ENCODE assay signal across 21 mouse cellular contexts in the genomic region with DNA sequence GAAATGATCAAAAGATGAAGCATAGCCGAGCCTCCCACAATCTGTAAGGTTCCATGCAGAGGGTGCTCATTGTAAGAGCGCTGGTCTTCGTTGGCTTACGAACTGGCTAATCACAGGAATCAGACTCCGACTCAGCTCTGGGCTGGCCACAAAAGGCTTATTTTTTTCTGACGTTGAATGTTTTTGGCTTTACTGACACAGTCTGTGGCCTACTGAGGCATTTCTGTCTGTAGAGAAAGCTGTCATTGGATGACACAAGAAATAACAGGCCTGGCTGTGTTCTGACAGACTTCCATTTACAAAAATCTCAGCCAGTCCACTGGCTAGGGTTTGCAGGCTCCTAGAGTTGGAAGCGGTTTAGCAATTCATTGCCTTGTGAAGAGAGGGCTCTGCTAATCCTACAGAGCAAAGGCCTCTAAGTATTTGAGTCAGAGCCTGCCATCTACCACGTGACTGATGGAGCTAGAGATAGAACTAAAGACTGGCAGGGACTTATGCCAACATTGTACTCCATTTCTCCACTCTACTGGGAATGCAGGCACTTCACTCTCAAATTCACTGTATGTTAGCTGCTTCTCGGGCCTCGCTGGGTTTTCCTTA. TPM values are rescaled to one million over a fixed set of nuclear protein-coding genes. Genes with fewer than 3 reads are reported as not detected.
DNase-seq lines count a peak whose midpoint lies in the region; TF ChIP-seq lines count a peak whose summit lies in the region.
"Had no signal": no experiment of that assay in that cellular context is flagged by ENCODE, and none has a peak within 500 bp of the region (broad histone marks: within the 10 kb centered on the region; RNA-seq: fewer than 3 reads in every experiment).

No protein-coding gene starts in this region.

- no peaks in the 10 kb centered on the region for H3K79me3 ChIP-seq in C2C12 (ENCODE audit: low read depth)

- no peaks in the 10 kb centered on the region for H3K79me2 ChIP-seq in C2C12 (ENCODE audit: control insufficient read depth, insufficient read depth)

- TF ChIP-seq CTCF in C2C12 (IDR thresholded peaks at IDR 0.05; ENCODE audit: control insufficient read depth, insufficient read depth, insufficient read length): no peak
- no peak for TF ChIP-seq CTCF in gastrocnemius, adult 2 months (IDR thresholded peaks at IDR 0.05)

- no peak overlapping the region for H3ac ChIP-seq in C2C12 (ENCODE audit: control insufficient read depth, insufficient read length, low read depth)

- H3K36me3 ChIP-seq in C2C12 (ENCODE audit: control insufficient read depth, insufficient read depth): no peaks in the 10 kb centered on the region
- H3K36me3 ChIP-seq: forebrain, embryonic 10.5 days; G1E; hindbrain, embryonic 12.5 days had no signal

- peak; percentile 31 for DNase-seq in layer of hippocampus, adult 9-11 months
- no peak for DNase-seq in layer of hippocampus, adult 8-10 months (ENCODE audit: low spot score in 2 of 2)
- peak; percentile 22 for DNase-seq in Muller cell, postnatal 12 days (ENCODE audit: inconsistent ontology term)
- DNase-seq in fibroblast of lung, adult 2 months (ENCODE audit: low read depth): peak; percentile 46
- no peak for DNase-seq in gastrocnemius, adult 2 months
- DNase-seq in right cerebral cortex, postnatal 4 days: no peak
- DNase-seq: adrenal gland, adult 8-10 months; cerebellum, adult 11 months; cerebellum, postnatal 14 days; embryo, embryonic 11 days; gastrocnemius, postnatal 25 days; heart, postnatal 14 days; kidney, adult 18-20 months; kidney, postnatal 10 days; lung, adult 2 months; thymus, postnatal 36 days had no signal

- H3K27ac ChIP-seq in gastrocnemius, adult 2 months: no peak overlapping the region
- H3K27ac ChIP-seq: forebrain, embryonic 10.5 days; hindbrain, embryonic 12.5 days; macrophage had no signal

- intact Hi-C loops in gastrocnemius, adult 2 months (cut with DNase I): no loop called here

- no peak overlapping the region for H3K4me3 ChIP-seq in C2C12 (ENCODE audit: insufficient read depth, poor library complexity, severe bottlenecking)
- no peak overlapping the region for H3K4me3 ChIP-seq in gastrocnemius, adult 2 months
- H3K4me3 ChIP-seq: forebrain, embryonic 10.5 days; hindbrain, embryonic 12.5 days had no signal

- no peaks in the 10 kb centered on the region for H3K27me3 ChIP-seq in C2C12 (ENCODE audit: control insufficient read depth, insufficient read depth, insufficient read length)
- H3K27me3 ChIP-seq: hindbrain, embryonic 12.5 days had no signal

TF ChIP-seq in C2C12, 6 proteins besides CTCF, POLR2A, EP300 and RAD21:
- TF ChIP-seq USF1 (IDR thresholded peaks at IDR 0.05; ENCODE audit: low read depth): peak; percentile 60
- TF ChIP-seq MYOD1 (IDR thresholded peaks at IDR 0.05; ENCODE audit: control insufficient read depth, insufficient read length, low read depth): no peak
- no peak for TF ChIP-seq FOSL1 (IDR thresholded peaks at IDR 0.05; ENCODE audit: insufficient read depth, low read length, poor library complexity, severe bottlenecking)

RNA-seq across cellular contexts. Expression of gene Sgk1, which starts 48.9 kb away (rescaled TPM):
- total RNA-seq in layer of hippocampus, adult 8-10 months (2022): 100 to 1,000 TPM in 3 of 4 experiments, 10 to 100 TPM in 1; 75.5 to 160 (median 130) TPM
- 35.1 TPM for polyA plus RNA-seq in C2C12 (2012; fragmentation: generic; extraction: Trizol)
- 100 to 1,000 TPM; 208 to 210 TPM for total RNA-seq in gastrocnemius, adult 2 months (2021)

Comparison
In these comparisons a context has a peak if more than half of its experiments do, and no peak if none do; other contexts are left out.
1. DNase-seq: peak in layer of hippocampus, adult 9-11 months (single experiment), Muller cell, postnatal 12 days (single experiment) and fibroblast of lung, adult 2 months (single experiment); none in layer of hippocampus, adult 8-10 months (0 of 2), gastrocnemius, adult 2 months (single experiment) and right cerebral cortex, postnatal 4 days (single experiment).